Mouse (Mus musculus) heart, adult 8-10 months (tissue): Measurements from ENCODE around the gene Sh3pxd2a. TPM values are rescaled to one million over a fixed set of nuclear protein-coding genes. Genes with fewer than 3 reads are reported as not detected.
"Not testable (repeated sequence)": the region's sequence is repeated elsewhere in the genome, so short reads cannot be mapped to it uniquely, and the experiment has no call there.

ENCODE experiments used
- DNase-seq: peaks from one replicate; pipeline ENCODE4 v3.0.0; 2022; ENCODE audit warnings: low spot score
- total RNA-seq, 4 experiments: library from RNA; stranded (reverse); gene quantifications; 2 replicates each; pipeline ENCODE4 v1.2.4; 2022

Gene Sh3pxd2a
- total RNA-seq, 4 experiments from 2014 or later = 40.6 to 54.7 (median 46.2) TPM

- no peak for DNase-seq
Measured at GRCm38 (mm10) chr19:47410301-47410700, 53.9 kb downstream of the Sh3pxd2a start.

GRCm38 (mm10) chr19:47409142-47409541 lies 55.1 kb downstream of the Sh3pxd2a start:
- no peak for DNase-seq

GRCm38 (mm10) chr19:47408656-47409055 lies 55.5 kb downstream of the Sh3pxd2a start:
- peak; percentile 55 for DNase-seq

- no peak for DNase-seq
Measured at GRCm38 (mm10) chr19:47407332-47407731, 56.9 kb downstream of the Sh3pxd2a start.

- no peak for DNase-seq
Measured at GRCm38 (mm10) chr19:47406524-47406923, 57.7 kb downstream of the Sh3pxd2a start.

- no peak for DNase-seq
Measured at GRCm38 (mm10) chr19:47405548-47405947, 58.7 kb downstream of the Sh3pxd2a start.

GRCm38 (mm10) chr19:47403391-47404379 lies 60.5 kb downstream of the Sh3pxd2a start:
- DNase-seq = no peak

- peak; percentile 66 for DNase-seq
Measured at GRCm38 (mm10) chr19:47402976-47403375, 61.2 kb downstream of the Sh3pxd2a start.

- peak; percentile 40 for DNase-seq
Measured at GRCm38 (mm10) chr19:47402544-47402943, 61.7 kb downstream of the Sh3pxd2a start.

- no peak for DNase-seq
Measured at GRCm38 (mm10) chr19:47399709-47400108, 64.5 kb downstream of the Sh3pxd2a start.

- DNase-seq = no peak
Measured at GRCm38 (mm10) chr19:47399029-47399428, 65.2 kb downstream of the Sh3pxd2a start.

- DNase-seq = no peak
Measured at GRCm38 (mm10) chr19:47397882-47398671, 66.1 kb downstream of the Sh3pxd2a start.

GRCm38 (mm10) chr19:47395338-47395737 lies 68.9 kb downstream of the Sh3pxd2a start:
- no peak for DNase-seq

- not testable (repeated sequence) for DNase-seq
Measured at GRCm38 (mm10) chr19:47394781-47395180, 69.4 kb downstream of the Sh3pxd2a start.

- no peak for DNase-seq
Measured at GRCm38 (mm10) chr19:47390878-47391277, 73.3 kb downstream of the Sh3pxd2a start.

- DNase-seq = peak; percentile 61
Measured at GRCm38 (mm10) chr19:47387887-47388286, 76.3 kb downstream of the Sh3pxd2a start.

- no peak for DNase-seq
Measured at GRCm38 (mm10) chr19:47387395-47387794, 76.8 kb downstream of the Sh3pxd2a start.

GRCm38 (mm10) chr19:47385971-47386370 lies 78.2 kb downstream of the Sh3pxd2a start:
- no peak for DNase-seq

GRCm38 (mm10) chr19:47384639-47385038 lies 79.6 kb downstream of the Sh3pxd2a start:
- no peak for DNase-seq

- no peak for DNase-seq
Measured at GRCm38 (mm10) chr19:47384036-47384435, 80.2 kb downstream of the Sh3pxd2a start.

- DNase-seq = no peak
Measured at GRCm38 (mm10) chr19:47382268-47382667, 81.9 kb downstream of the Sh3pxd2a start.

- no peak for DNase-seq
Measured at GRCm38 (mm10) chr19:47381011-47381410, 83.2 kb downstream of the Sh3pxd2a start.
